Mouse (Mus musculus) kidney, postnatal 0 days (tissue): ENCODE measurements around the gene Pgbd5. TPM values are rescaled to one million over a fixed set of nuclear protein-coding genes. Genes with fewer than 3 reads are reported as not detected.
A peak's percentile ranks its signal among the peaks of the same experiment; 100 is the strongest.

ENCODE experiments used
- ATAC-seq: fragments of 200-750 bp; cut with Nextera tagmentation; replicated peaks from 2 replicates; pipeline ENCODE4 v1.8.0; 2017; ENCODE audit warnings: low read depth, moderate number of reproducible peaks, moderate TSS enrichment, moderate library complexity; ENCODE audit not compliant: low FRiP score
- DNase-seq: peaks from one replicate; pipeline ENCODE4 v3.0.0-alpha.2; 2016; ENCODE audit warnings: low spot score
- H3K27ac ChIP-seq: fragments of 300-500 bp; sonication (generic); 2 replicates; pipeline ENCODE4 v1.5.1; 2014; ENCODE audit warnings: mild to moderate bottlenecking
- H3K27me3 ChIP-seq: fragments of 300-500 bp; sonication (generic); 2 replicates; pipeline ENCODE4 v1.6.1; 2014; ENCODE audit warnings: low read length, mixed read lengths; ENCODE audit not compliant: insufficient read depth
- H3K36me3 ChIP-seq: fragments of 300-500 bp; sonication (generic); 2 replicates; pipeline ENCODE4 v1.6.1; 2014; ENCODE audit warnings: low read length, mixed read lengths; ENCODE audit not compliant: insufficient read depth
- H3K4me1 ChIP-seq: fragments of 300-500 bp; sonication (generic); replicated peaks from 2 replicates; pipeline ENCODE4 v1.6.1; 2014; ENCODE audit warnings: antibody characterized with exemption, low read length, mixed read lengths; ENCODE audit not compliant: insufficient read depth
- H3K4me2 ChIP-seq: fragments of 300-500 bp; sonication (generic); 2 replicates; pipeline ENCODE4 v1.6.1; 2014; ENCODE audit warnings: mild to moderate bottlenecking, low read length, moderate library complexity, mixed read lengths
- H3K4me3 ChIP-seq: fragments of 300-500 bp; sonication (generic); replicated peaks from 2 replicates; pipeline ENCODE4 v1.5.1; 2014; ENCODE audit warnings: low read depth, low read length
- H3K9ac ChIP-seq: fragments of 300-500 bp; sonication (generic); 2 replicates; pipeline ENCODE4 v1.6.1; 2014; ENCODE audit warnings: low read depth, low read length
- H3K9me3 ChIP-seq: fragments of 300-500 bp; sonication (generic); replicated peaks from 2 replicates; pipeline ENCODE4 v1.6.1; 2016; ENCODE audit warnings: low read length, inconsistent platforms, mixed read lengths
- CTCF ChIP-seq: IDR thresholded peaks from 2 replicates; pipeline ENCODE4 v1.5.1; 2016; ENCODE audit warnings: antibody characterized with exemption, low read depth, mild to moderate bottlenecking, moderate library complexity
- WGBS: fragments of 180-500 bp; shearing (Covaris S2); extraction: QIAGEN DNeasy Blood & Tissue Kit; methylation state at CpG from one replicate; pipeline ENCODE4 v1.1.7; 2014; 5-methylcytosine and 5-hydroxymethylcytosine counted together
- polyA plus RNA-seq: library from polyadenylated mRNA; unstranded; fragments of >200 nt; fragmentation: Nextera tagmentation; extraction: Ambion mirVana; gene quantifications from 2 replicates; pipeline ENCODE4 v1.2.1, GENCODE M21; 2015

Pgbd5 gene
- polyA plus RNA-seq, 1 experiment from 2014 or later, result 0.32 TPM

DNA sequence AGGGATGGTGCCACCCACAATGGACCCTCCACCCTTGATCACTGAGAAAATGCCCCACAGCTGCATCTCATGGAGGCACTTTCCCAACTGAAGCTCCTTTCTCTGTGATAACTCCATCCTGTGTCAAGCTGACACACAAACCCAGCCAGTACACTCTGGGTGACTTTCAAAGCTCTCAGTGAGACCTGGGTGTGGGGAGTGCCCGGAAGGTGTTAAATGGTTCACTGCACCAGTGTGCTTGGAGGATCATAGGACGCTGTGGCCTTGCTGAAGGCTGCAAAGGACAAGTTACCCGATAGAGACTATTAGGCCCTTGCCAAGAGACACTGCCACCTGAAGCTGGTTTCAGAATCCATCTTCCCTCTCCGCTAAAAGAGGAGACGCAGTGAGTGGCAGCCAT is 36.2 kb upstream of the Pgbd5 start:
- no peak overlapping the region for H3K9ac ChIP-seq

DNA sequence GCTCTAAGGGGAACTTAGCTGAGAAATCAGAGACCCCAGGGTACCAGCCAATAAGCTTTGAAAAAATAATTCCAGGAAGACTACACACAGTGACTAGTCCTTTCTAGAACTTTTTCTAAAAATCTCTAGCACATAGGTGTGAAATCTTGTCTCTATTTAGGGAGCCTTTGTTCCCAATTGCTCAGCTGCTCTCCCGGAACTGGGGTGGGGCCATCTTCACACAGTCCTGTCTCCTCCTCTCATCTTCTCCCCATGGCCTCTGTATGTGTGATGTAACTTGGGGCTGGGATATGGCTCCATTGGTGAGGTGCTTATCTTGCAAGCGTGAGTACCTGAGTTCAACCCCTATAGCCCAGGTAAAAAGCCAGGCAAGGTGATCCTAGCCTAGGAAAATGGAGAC is 25.2 kb upstream of the Pgbd5 start:
- no peak for DNase-seq

More for the DNA sequence above, 36.2 kb upstream of the Pgbd5 start:
- TF ChIP-seq CTCF, result no peak
- WGBS, result 38% methylated on average over 5 of the region's 5 CpGs
- Histone ChIP-seq H3K27ac (no peak overlapping the region), H3K4me3 (no peak overlapping the region), H3K36me3 (no peaks in the 10 kb centered on the region), H3K9me3 (no peaks in the 10 kb centered on the region), H3K27me3 (no peaks in the 10 kb centered on the region), H3K4me1 (no peaks in the 10 kb centered on the region), H3K4me2 (no peak overlapping the region)
- DNase-seq, result peak; percentile 53
- no peak for ATAC-seq

DNA sequence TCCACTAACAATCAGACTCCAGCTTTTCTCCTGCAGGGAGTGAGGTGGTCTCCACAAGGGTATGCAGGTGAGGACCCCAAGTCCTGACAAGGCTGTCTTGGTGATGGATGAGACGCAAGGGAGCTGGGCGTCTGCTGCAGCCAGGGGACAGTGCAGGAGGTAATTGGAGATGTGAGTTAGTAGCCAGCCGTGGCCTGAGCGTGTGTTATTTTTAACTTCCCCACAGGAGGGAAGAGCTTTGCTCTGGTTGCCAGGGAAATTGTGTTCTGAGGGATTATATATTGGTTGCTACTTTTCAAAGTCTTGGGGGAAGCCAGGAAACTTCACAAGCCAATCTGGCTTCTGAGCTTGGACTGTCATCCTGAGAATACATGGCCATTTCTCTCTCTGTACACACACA is 23.7 kb upstream of the Pgbd5 start:
- DNase-seq (peak; percentile 10), ATAC-seq (no peak)
- TF ChIP-seq CTCF, result peak; percentile 14; the same call in 1 of the 2 replicates
- Histone ChIP-seq H3K4me1 (no peaks in the 10 kb centered on the region), H3K9me3 (no peaks in the 10 kb centered on the region), H3K4me3 (no peak overlapping the region), H3K27ac (no peak overlapping the region), H3K4me2 (no peak overlapping the region), H3K9ac (no peak overlapping the region), H3K36me3 (no peaks in the 10 kb centered on the region), H3K27me3 (no peaks in the 10 kb centered on the region)
- WGBS, result 15% methylated on average over 4 of the region's 4 CpGs

More for the DNA sequence above, 25.2 kb upstream of the Pgbd5 start:
- no peaks in the 10 kb centered on the region for H3K4me1 ChIP-seq
- no peak for TF ChIP-seq CTCF
- no peaks in the 10 kb centered on the region for H3K27me3 ChIP-seq
- H3K36me3 ChIP-seq, result no peaks in the 10 kb centered on the region
- H3K9me3 ChIP-seq, result no peaks in the 10 kb centered on the region
- H3K9ac ChIP-seq, result no peak overlapping the region
- no peak overlapping the region for H3K4me3 ChIP-seq
- ATAC-seq, result no peak
- H3K4me2 ChIP-seq, result no peak overlapping the region
- H3K27ac ChIP-seq, result no peak overlapping the region
- 69% methylated on average over 2 of the region's 2 CpGs for WGBS

DNA sequence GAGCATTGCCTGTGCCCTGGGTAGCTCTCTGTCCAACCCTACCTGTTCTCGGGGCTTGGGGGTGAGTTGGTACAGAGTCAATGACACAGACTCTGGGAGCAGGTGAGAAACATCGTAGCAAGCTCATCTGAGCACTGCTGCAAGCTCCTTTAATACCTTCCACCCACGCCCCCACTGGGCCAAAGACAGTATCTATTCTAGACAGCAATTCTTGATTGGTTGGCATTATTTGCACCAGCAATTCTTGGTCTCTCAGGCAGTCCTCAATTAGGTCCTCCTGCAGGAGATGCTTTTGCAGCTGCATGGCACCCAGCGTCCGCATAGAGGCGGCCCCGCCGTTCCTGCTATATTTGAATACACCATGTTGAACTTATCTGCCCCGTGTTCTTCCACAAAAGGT is 22.7 kb upstream of the Pgbd5 start:
- Histone ChIP-seq H3K4me2 (no peak overlapping the region), H3K27ac (no peak overlapping the region), H3K4me1 (no peaks in the 10 kb centered on the region), H3K9ac (no peak overlapping the region), H3K36me3 (no peaks in the 10 kb centered on the region), H3K27me3 (no peaks in the 10 kb centered on the region), H3K4me3 (no peak overlapping the region), H3K9me3 (no peaks in the 10 kb centered on the region)
- no peak for TF ChIP-seq CTCF
- WGBS, result 81% methylated on average over 9 of the region's 9 CpGs
- ATAC-seq (no peak), DNase-seq (no peak)

DNA sequence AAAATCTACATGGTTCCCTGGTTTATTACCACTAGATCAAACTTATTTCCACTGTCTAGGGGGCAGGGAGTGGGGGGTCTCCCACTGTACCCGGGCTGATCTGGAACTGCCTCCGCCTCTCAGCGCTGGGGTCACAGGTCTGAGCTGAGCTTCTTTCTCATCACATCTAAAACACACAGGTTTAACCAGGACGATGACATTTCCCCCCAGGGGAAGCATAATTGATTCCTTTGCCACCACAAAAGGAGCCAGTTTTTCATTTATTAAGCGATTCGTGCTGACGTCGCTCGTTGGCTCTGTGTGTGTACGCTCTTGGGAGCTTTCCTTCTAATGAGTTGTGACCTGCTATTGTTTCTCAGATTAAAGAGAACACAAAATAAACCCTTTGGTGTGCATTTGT is 21.6 kb upstream of the Pgbd5 start:
- Histone ChIP-seq H3K4me1 (no peaks in the 10 kb centered on the region), H3K4me2 (no peak overlapping the region), H3K4me3 (no peak overlapping the region), H3K9me3 (no peaks in the 10 kb centered on the region), H3K27me3 (no peaks in the 10 kb centered on the region), H3K36me3 (no peaks in the 10 kb centered on the region), H3K9ac (no peak overlapping the region), H3K27ac (no peak overlapping the region)
- no peak for ATAC-seq
- TF ChIP-seq CTCF, result no peak
- no peak for DNase-seq
- 63% methylated on average over 10 of the region's 10 CpGs for WGBS

DNA sequence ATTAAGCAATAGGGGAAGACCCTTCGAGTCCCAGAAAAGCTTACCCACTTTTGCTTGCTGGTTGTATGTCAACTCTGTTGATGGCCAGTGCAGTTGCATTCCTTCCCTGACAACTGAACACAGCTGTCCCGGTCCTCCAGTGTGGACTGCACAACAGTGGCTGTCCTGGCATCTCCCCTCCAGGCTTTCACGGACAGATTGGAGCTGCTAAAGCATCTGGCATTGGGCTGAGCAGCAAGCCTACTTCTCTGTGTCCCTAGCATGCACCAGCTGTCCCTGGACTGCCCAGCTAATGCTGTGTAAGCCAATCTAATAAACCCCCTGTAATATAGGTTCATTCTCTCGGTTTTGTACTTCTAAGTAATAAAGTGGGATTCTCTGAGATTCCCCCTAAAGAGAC is 21.2 kb upstream of the Pgbd5 start:
- DNase-seq, result no peak
- ATAC-seq, result no peak
- H3K9ac ChIP-seq, result no peak overlapping the region
- H3K4me3 ChIP-seq, result no peak overlapping the region
- H3K36me3 ChIP-seq, result no peaks in the 10 kb centered on the region
- WGBS, result 67% methylated on average over 4 of the region's 4 CpGs
- H3K4me1 ChIP-seq, result no peaks in the 10 kb centered on the region
- no peaks in the 10 kb centered on the region for H3K9me3 ChIP-seq
- H3K27ac ChIP-seq, result no peak overlapping the region
- H3K27me3 ChIP-seq, result no peaks in the 10 kb centered on the region
- no peak for TF ChIP-seq CTCF
- H3K4me2 ChIP-seq, result no peak overlapping the region

DNA sequence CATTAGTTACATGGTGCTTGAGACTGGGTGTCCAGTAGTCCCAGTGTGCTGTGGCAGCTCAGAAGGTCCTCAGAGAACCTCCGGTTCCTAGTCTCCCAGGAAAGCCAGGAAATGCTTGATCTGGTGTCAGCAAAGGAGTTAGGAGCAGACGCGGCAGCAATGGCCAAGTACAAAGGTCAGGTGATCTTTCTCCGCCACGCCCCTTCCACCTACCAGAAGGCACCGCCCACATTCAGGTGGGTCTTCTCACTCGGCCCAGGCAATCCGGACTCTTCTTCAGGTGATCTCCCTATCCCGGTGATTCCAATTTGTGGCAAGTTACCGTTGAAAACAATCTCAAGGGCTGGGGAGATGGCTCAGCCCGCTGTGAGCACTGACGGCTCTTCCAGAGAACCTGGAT is 20.2 kb upstream of the Pgbd5 start:
- Histone ChIP-seq H3K9me3 (no peaks in the 10 kb centered on the region), H3K4me1 (no peaks in the 10 kb centered on the region), H3K27ac (no peak overlapping the region), H3K9ac (no peak overlapping the region), H3K4me3 (no peak overlapping the region), H3K36me3 (no peaks in the 10 kb centered on the region), H3K27me3 (no peaks in the 10 kb centered on the region), H3K4me2 (no peak overlapping the region)
- no peak for TF ChIP-seq CTCF
- DNase-seq (no peak), ATAC-seq (no peak)
- 41% methylated on average over 12 of the region's 12 CpGs for WGBS
